Mouse (Mus musculus): Measurements from ENCODE around the gene Samd15.

The Samd15 gene

GRCm38 (mm10) chr12:87230379-87230895 is 30.9 kb downstream of the Samd15 start:
- no peak for DNase-seq (ENCODE audit: low spot score in 2 of 2)

- DNase-seq (ENCODE audit: low spot score in 2 of 2) = no peak
These were observed 37.5 kb downstream of the Samd15 start for GRCm38 (mm10) chr12:87236882-87237483.

GRCm38 (mm10) chr12:87238632-87239031 is 39.1 kb downstream of the Samd15 start, which contains the start of gene Noxred1:
Gene Noxred1, minus strand, starts transcription at chr12:87238732.
- no peak for DNase-seq (ENCODE audit: low spot score in 2 of 2)

- no peak for DNase-seq (ENCODE audit: low spot score in 2 of 2)
These were observed 50.6 kb downstream of the Samd15 start for GRCm38 (mm10) chr12:87250161-87250560.

GRCm38 (mm10) chr12:87253878-87254277 is 54.4 kb downstream of the Samd15 start:
- no peak for DNase-seq (ENCODE audit: low spot score in 2 of 2)

- no peak for DNase-seq (ENCODE audit: low spot score in 2 of 2)
These were observed 57.1 kb downstream of the Samd15 start for GRCm38 (mm10) chr12:87256629-87257028.

- DNase-seq (ENCODE audit: low spot score in 2 of 2) = no peak
These were observed 61.0 kb downstream of the Samd15 start for GRCm38 (mm10) chr12:87260562-87260961.
